Mouse (Mus musculus): ENCODE data around the gene Nol9. TPM values are rescaled to one million over a fixed set of nuclear protein-coding genes. Genes with fewer than 3 reads are reported as not detected.

The Nol9 gene
- total and polyA plus RNA-seq, 2 experiments from 2014 or later, result 17.1 to 33.0 TPM

- no peaks in the 10 kb centered on the region for H3K9me3 ChIP-seq (ENCODE audit: low read length)
- 85% methylated on average over 12 of the region's 12 CpGs for WGBS
- H3K4me2 ChIP-seq (ENCODE audit: low read depth, low read length), result no peak overlapping the region
- no peak for DNase-seq (ENCODE audit: low spot score)
- H3K27ac ChIP-seq, result no peak overlapping the region
- no peak for TF ChIP-seq CTCF (IDR thresholded peaks at IDR 0.05; ENCODE audit: low read depth)
- no peak for ATAC-seq
- H3K4me3 ChIP-seq (ENCODE audit: low read length), result no peak overlapping the region
- H3K9ac ChIP-seq (replicated peaks; ENCODE audit: low read length), result no peak overlapping the region
- no peaks in the 10 kb centered on the region for H3K4me1 ChIP-seq (ENCODE audit: insufficient read depth, low read length)
- H3K27me3 ChIP-seq (ENCODE audit: insufficient read depth, low read length), result no peaks in the 10 kb centered on the region
- H3K36me3 ChIP-seq (ENCODE audit: insufficient read depth, low read length), result no peaks in the 10 kb centered on the region
Measured at GRCm38 (mm10) chr4:152094233-152094632, 55.1 kb downstream of the Nol9 start.

GRCm38 (mm10) chr4:152095937-152096910 is 57.1 kb downstream of the Nol9 start:
- no peaks in the 10 kb centered on the region for H3K9me3 ChIP-seq (ENCODE audit: low read length)
- H3K27ac ChIP-seq, result 0 out of 2 replicates have a peak overlapping the region, but pooled peaks have one; percentile 12
- no peak overlapping the region for H3K4me2 ChIP-seq (ENCODE audit: low read depth, low read length)
- H3K4me3 ChIP-seq (ENCODE audit: low read length), result peak overlapping the region; percentile 9; the same call in 1 of the 2 replicates
- 0 out of 2 replicates have a peak overlapping the region, but pooled peaks have one; percentile 9 for H3K9ac ChIP-seq (replicated peaks; ENCODE audit: low read length)
- peak; percentile 70 for TF ChIP-seq CTCF (IDR thresholded peaks at IDR 0.05; ENCODE audit: low read depth)
- 24% methylated on average over 25 of the region's 27 CpGs for WGBS
- H3K36me3 ChIP-seq (ENCODE audit: insufficient read depth, low read length), result no peaks in the 10 kb centered on the region
- DNase-seq (ENCODE audit: low spot score) (peak; percentile 72), ATAC-seq (peak; percentile 22; the same call in 1 of the 2 replicates)
- no peaks in the 10 kb centered on the region for H3K4me1 ChIP-seq (ENCODE audit: insufficient read depth, low read length)
- no peaks in the 10 kb centered on the region for H3K27me3 ChIP-seq (ENCODE audit: insufficient read depth, low read length)

DNA sequence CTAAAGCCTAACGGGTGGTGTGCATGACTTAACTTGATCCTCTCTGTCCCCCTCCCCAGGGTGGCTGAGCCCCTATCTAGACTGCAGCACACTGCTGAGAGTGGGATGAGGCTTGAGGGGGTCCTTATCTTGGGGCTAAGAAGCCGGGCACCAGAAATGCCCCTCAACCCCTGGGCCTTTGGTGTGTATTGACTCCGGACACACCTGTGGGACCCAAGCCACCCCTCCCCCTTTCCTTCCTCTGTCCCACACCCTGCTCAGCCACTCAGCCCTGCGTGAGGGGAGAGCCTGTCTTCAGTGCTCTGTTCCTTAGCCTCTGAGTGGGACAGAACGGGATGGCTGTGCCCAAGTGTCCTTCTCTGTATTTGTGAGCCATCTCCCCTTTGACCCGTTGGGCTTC is 57.8 kb downstream of the Nol9 start:
- H3K27ac ChIP-seq, result peak overlapping the region; percentile 15; the same call in 1 of the 2 replicates
- peak overlapping the region; percentile 9; the same call in 1 of the 2 replicates for H3K4me3 ChIP-seq (ENCODE audit: low read length)
- no peaks in the 10 kb centered on the region for H3K9me3 ChIP-seq (ENCODE audit: low read length)
- no peaks in the 10 kb centered on the region for H3K36me3 ChIP-seq (ENCODE audit: insufficient read depth, low read length)
- H3K9ac ChIP-seq (replicated peaks; ENCODE audit: low read length), result 0 out of 2 replicates have a peak overlapping the region, but pooled peaks have one; percentile 9
- WGBS, result 51% methylated on average over 6 of the region's 6 CpGs
- no peak for TF ChIP-seq CTCF (IDR thresholded peaks at IDR 0.05; ENCODE audit: low read depth)
- no peak for DNase-seq (ENCODE audit: low spot score)
- no peak overlapping the region for H3K4me2 ChIP-seq (ENCODE audit: low read depth, low read length)
- no peaks in the 10 kb centered on the region for H3K27me3 ChIP-seq (ENCODE audit: insufficient read depth, low read length)
- no peaks in the 10 kb centered on the region for H3K4me1 ChIP-seq (ENCODE audit: insufficient read depth, low read length)
- no peak for ATAC-seq

DNA sequence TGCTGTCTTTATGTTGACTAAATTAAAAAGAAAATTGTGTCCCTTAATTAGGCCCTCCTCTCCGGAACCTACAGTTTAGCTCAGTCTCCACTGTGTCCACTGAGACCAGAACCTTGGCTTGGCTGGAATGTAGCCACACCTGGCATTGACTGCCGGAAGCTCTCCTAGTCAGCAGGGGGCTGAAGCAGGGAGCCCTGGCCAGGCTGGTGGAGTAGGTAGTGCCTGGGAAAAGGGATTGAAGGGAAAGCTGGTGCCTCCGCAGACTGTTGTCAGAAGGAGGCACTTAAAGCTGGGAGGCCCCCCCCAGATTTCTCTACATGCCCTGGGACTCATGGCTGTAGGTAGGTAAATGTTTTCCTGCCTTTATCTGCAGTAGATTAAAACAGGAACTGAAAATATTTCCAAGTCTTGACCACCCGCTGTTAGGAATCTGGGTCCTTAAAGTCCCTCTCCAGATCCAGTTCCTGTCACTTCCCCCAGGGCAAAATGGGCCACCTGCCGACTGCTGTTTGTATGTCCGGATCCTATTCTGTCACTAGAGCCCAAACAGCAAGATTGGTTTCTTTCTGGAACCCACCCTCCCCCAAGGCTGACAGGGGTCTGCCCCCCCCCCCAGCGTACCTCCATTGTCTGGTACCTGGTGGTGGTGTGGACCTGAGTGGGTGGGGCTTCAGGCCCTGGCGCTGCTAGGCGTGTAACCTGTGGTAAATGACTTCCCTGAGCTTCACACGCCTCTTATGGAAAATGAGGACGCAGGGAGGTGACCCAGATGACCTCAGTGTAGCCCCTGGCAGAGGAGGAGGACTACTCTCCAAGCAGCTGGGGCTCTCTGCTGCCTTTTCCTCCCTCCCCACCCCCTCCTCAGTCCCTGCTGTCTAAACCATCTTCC is 59.0 kb downstream of the Nol9 start:
- 0 out of 2 replicates have a peak overlapping the region, but pooled peaks have one; percentile 11 for H3K27ac ChIP-seq
- no peak for ATAC-seq
- H3K9ac ChIP-seq (replicated peaks; ENCODE audit: low read length), result no peak overlapping the region
- no peak for DNase-seq (ENCODE audit: low spot score)
- H3K9me3 ChIP-seq (ENCODE audit: low read length), result no peaks in the 10 kb centered on the region
- H3K27me3 ChIP-seq (ENCODE audit: insufficient read depth, low read length), result no peaks in the 10 kb centered on the region
- H3K4me3 ChIP-seq (ENCODE audit: low read length), result no peak overlapping the region
- TF ChIP-seq CTCF (IDR thresholded peaks at IDR 0.05; ENCODE audit: low read depth), result no peak
- H3K4me1 ChIP-seq (ENCODE audit: insufficient read depth, low read length), result no peaks in the 10 kb centered on the region
- WGBS, result 30% methylated on average over 11 of the region's 11 CpGs
- H3K4me2 ChIP-seq (ENCODE audit: low read depth, low read length), result 0 out of 2 replicates have a peak overlapping the region, but pooled peaks have one; percentile 13
- H3K36me3 ChIP-seq (ENCODE audit: insufficient read depth, low read length), result no peaks in the 10 kb centered on the region

- H3K4me2 ChIP-seq (ENCODE audit: low read depth, low read length), result no peak overlapping the region
- H3K4me1 ChIP-seq (ENCODE audit: insufficient read depth, low read length), result no peaks in the 10 kb centered on the region
- WGBS, result 80% methylated on average over 11 of the region's 11 CpGs
- ATAC-seq (no peak), DNase-seq (ENCODE audit: low spot score) (no peak)
- no peaks in the 10 kb centered on the region for H3K9me3 ChIP-seq (ENCODE audit: low read length)
- TF ChIP-seq CTCF (IDR thresholded peaks at IDR 0.05; ENCODE audit: low read depth), result no peak
- H3K9ac ChIP-seq (replicated peaks; ENCODE audit: low read length), result no peak overlapping the region
- H3K4me3 ChIP-seq (ENCODE audit: low read length), result no peak overlapping the region
- H3K36me3 ChIP-seq (ENCODE audit: insufficient read depth, low read length), result peaks cover 10% of the 10 kb centered on the region; the same call in 1 of the 2 replicates
- H3K27me3 ChIP-seq (ENCODE audit: insufficient read depth, low read length), result no peaks in the 10 kb centered on the region
- no peak overlapping the region for H3K27ac ChIP-seq
Measured at GRCm38 (mm10) chr4:152100541-152100940, 61.4 kb downstream of the Nol9 start.

GRCm38 (mm10) chr4:152101081-152101653 is 62.0 kb downstream of the Nol9 start:
- Histone ChIP-seq H3K36me3 (ENCODE audit: insufficient read depth, low read length) (peaks cover 10% of the 10 kb centered on the region; the same call in 1 of the 2 replicates), H3K4me1 (ENCODE audit: insufficient read depth, low read length) (no peaks in the 10 kb centered on the region), H3K27ac (no peak overlapping the region), H3K9ac (replicated peaks; ENCODE audit: low read length) (no peak overlapping the region), H3K9me3 (ENCODE audit: low read length) (no peaks in the 10 kb centered on the region), H3K4me2 (ENCODE audit: low read depth, low read length) (no peak overlapping the region), H3K27me3 (ENCODE audit: insufficient read depth, low read length) (no peaks in the 10 kb centered on the region), H3K4me3 (ENCODE audit: low read length) (no peak overlapping the region)
- DNase-seq (ENCODE audit: low spot score) (no peak), ATAC-seq (no peak)
- no peak for TF ChIP-seq CTCF (IDR thresholded peaks at IDR 0.05; ENCODE audit: low read depth)
- 78% methylated on average over 7 of the region's 7 CpGs for WGBS

Measured in hindbrain, postnatal 0 days (tissue).